ENCODE assay signal across 8 mouse cellular contexts in genomic region chr9:37552536-37553293, GRCm38 (mm10). TPM values are rescaled to one million over a fixed set of nuclear protein-coding genes. Genes with fewer than 3 reads are reported as not detected.
DNase-seq lines count a peak whose midpoint lies in the region; ATAC-seq lines count a peak whose summit lies in the region.

Gene Nrgn, minus strand, starts transcription at chr9:37552904.

- H3K4me2 ChIP-seq in intestine, embryonic 14.5 days (ENCODE audit: low read length), result peak within 1 kb of the TSS; percentile 65

- DNase-seq in T-cell, adult 2 months (ENCODE audit: low spot score), result peak; percentile 26
- peak; percentile 93 for DNase-seq in embryo, embryonic 11 days
- peak; percentile 70 for DNase-seq in gastrocnemius, postnatal 25 days
- DNase-seq in intestine, embryonic 14.5 days (ENCODE audit: low spot score), result peak; percentile 83
- DNase-seq in left cerebral cortex, postnatal 14 days (ENCODE audit: low spot score in 2 of 2), result peak; percentile 90 to 92
- peak; percentile 74 for DNase-seq in right cerebral cortex, postnatal 4 days

- intact Hi-C loops in left cerebral cortex, postnatal 14 days (cut with DNase I), result loop anchor here (2.0 to 10.0 kb wide), 3 partner anchors 60 to 380 kb away; partner anchors contain the start of gene Spa17

- 4% methylated on average over 31 of the region's 31 CpGs for WGBS in intestine, embryonic 14.5 days

- H3K27ac ChIP-seq in intestine, embryonic 14.5 days (ENCODE audit: low read depth), result no peak within 1 kb of the TSS

- no peaks in the 10 kb centered on the region for H3K9me3 ChIP-seq in intestine, embryonic 14.5 days (ENCODE audit: control insufficient read depth, low read length)

- H3K36me3 ChIP-seq in intestine, embryonic 14.5 days (ENCODE audit: control insufficient read depth, insufficient read depth, low read length), result no peaks in the 10 kb centered on the region

- H3K4me1 ChIP-seq in intestine, embryonic 14.5 days (replicated peaks; ENCODE audit: control insufficient read depth, insufficient read depth, low read length), result 0 out of 2 replicates have a peak, but pooled peaks cover 2% of the 10 kb centered on the region

- peaks cover 48% of the 10 kb centered on the region for H3K27me3 ChIP-seq in intestine, embryonic 14.5 days (replicated peaks; ENCODE audit: control insufficient read depth, insufficient read depth, low read length)

- no peak within 1 kb of the TSS for H3K9ac ChIP-seq in intestine, embryonic 14.5 days (ENCODE audit: low read length)

- peak within 1 kb of the TSS; percentile 30 for H3K4me3 ChIP-seq in intestine, embryonic 14.5 days (ENCODE audit: low read depth, low read length)

- peak; percentile 93 for ATAC-seq in intestine, embryonic 14.5 days (replicated peaks; ENCODE audit: low FRiP score, low TSS enrichment, low read depth)
- ATAC-seq in megakaryocyte-erythroid progenitor cell, adult 5-6 weeks (replicated peaks; ENCODE audit: low FRiP score, low TSS enrichment, poor library complexity, severe bottlenecking), result peak; percentile 94
- no peak for ATAC-seq in monocyte, adult 5-6 weeks (replicated peaks; ENCODE audit: insufficient number of reproducible peaks, low FRiP score, low TSS enrichment, poor library complexity, severe bottlenecking)

RNA-seq across cellular contexts. Expression of gene Nrgn, which starts in this region (rescaled TPM):
- under 1 TPM; 0.72 to 0.79 TPM for total RNA-seq in gastrocnemius, postnatal 25 days (2021)
- polyA plus RNA-seq in intestine, embryonic 14.5 days (2014; fragmentation: Nextera tagmentation; extraction: Ambion mirVana), result 2.5 and 3.4 TPM in 2 replicates
- 1,000 to 10,000 TPM; 2,700 to 3,013 TPM for total RNA-seq in left cerebral cortex, postnatal 14 days (2021)
- total RNA-seq in megakaryocyte-erythroid progenitor cell, adult 5-6 weeks (2014; fragmentation: Nextera tagmentation), result 16.8 and 21.8 TPM in 2 replicates
- 7.1 and 8.3 TPM in 2 replicates for total RNA-seq in megakaryocyte-erythroid progenitor cell, adult 5-6 weeks (2017)
- total RNA-seq in monocyte, adult 5-6 weeks (2017), result 6.3 to 35.0 TPM (median 6.9 TPM) in 3 replicates

Comparison
In these comparisons a context has a peak if more than half of its experiments do, and no peak if none do; other contexts are left out.
1. RNA of gene Nrgn (total RNA-seq): 2,700 to 3,013 TPM in left cerebral cortex, postnatal 14 days; 7.1 to 21.8 TPM in megakaryocyte-erythroid progenitor cell, adult 5-6 weeks, 6.3 to 35.0 TPM in monocyte, adult 5-6 weeks and 0.72 to 0.79 TPM in gastrocnemius, postnatal 25 days; every median in the first group is over 10 times any median in the second.
2. Peak in DNase-seq in gastrocnemius, postnatal 25 days; RNA of the gene not detected or under 1 TPM.
3. DNase-seq: peak in every context shown above with its lines; median percentile 93 in embryo, embryonic 11 days; 91 in left cerebral cortex, postnatal 14 days; 83 in intestine, embryonic 14.5 days; 74 in right cerebral cortex, postnatal 4 days; 70 in gastrocnemius, postnatal 25 days; 26 in T-cell, adult 2 months.